ENCODE assay signal across 9 mouse cellular contexts in genomic region chr4:135801543-135801942, GRCm38 (mm10). TPM values are rescaled to one million over a fixed set of nuclear protein-coding genes. Genes with fewer than 3 reads are reported as not detected.
DNase-seq lines count a peak whose midpoint lies in the region; ATAC-seq lines count a peak whose summit lies in the region.
"Had no signal": no experiment of that assay in that cellular context is flagged by ENCODE, and none has a peak within 500 bp of the region (broad histone marks: within the 10 kb centered on the region; RNA-seq: fewer than 3 reads in every experiment).

No protein-coding gene starts in this region.

- no peaks in the 10 kb centered on the region for H3K9me3 ChIP-seq in embryonic facial prominence, embryonic 10.5 days
- no peaks in the 10 kb centered on the region for H3K9me3 ChIP-seq in heart, embryonic 10.5 days
- 0 out of 2 replicates have a peak, but pooled peaks cover 4% of the 10 kb centered on the region for H3K9me3 ChIP-seq in liver, embryonic 15.5 days (replicated peaks)

- H3K4me3 ChIP-seq in embryonic facial prominence, embryonic 10.5 days = no peak overlapping the region
- no peak overlapping the region for H3K4me3 ChIP-seq in heart, embryonic 10.5 days
- H3K4me3 ChIP-seq in liver, embryonic 15.5 days (replicated peaks) = no peak overlapping the region

- DNase-seq in CD4-positive, CD25-positive, alpha-beta regulatory T cell, adult 2 months (ENCODE audit: low read depth, low spot score) = peak; percentile 87
- peak; percentile 91 for DNase-seq in adrenal gland, postnatal 25 days
- peak; percentile 90 for DNase-seq in embryonic facial prominence, embryonic 10.5 days (ENCODE audit: low spot score)
- DNase-seq in heart, embryonic 10.5 days (ENCODE audit: low spot score) = peak; percentile 93
- DNase-seq in kidney, postnatal 36 days = peak; percentile 95 to 96
- DNase-seq in ovary, postnatal 14 days (ENCODE audit: low spot score) = peak; percentile 96
- peak; percentile 51 to 83 for DNase-seq in thymus, postnatal 10 days (ENCODE audit: low spot score in 2 of 2)

- H3K27me3 ChIP-seq in embryonic facial prominence, embryonic 10.5 days (replicated peaks; ENCODE audit: low read depth, poor library complexity, severe bottlenecking) = peaks cover 4% of the 10 kb centered on the region; the same call in 1 of the 2 replicates
- peaks cover 4% of the 10 kb centered on the region; the same call in 1 of the 2 replicates for H3K27me3 ChIP-seq in heart, embryonic 10.5 days (ENCODE audit: insufficient read depth, poor library complexity, severe bottlenecking)
- H3K27me3 ChIP-seq in liver, embryonic 15.5 days = 0 out of 2 replicates have a peak, but pooled peaks cover 7% of the 10 kb centered on the region

- ATAC-seq in liver, embryonic 15.5 days (ENCODE audit: insufficient read depth) = peak; percentile 47

- peaks cover 21% of the 10 kb centered on the region for H3K4me1 ChIP-seq in embryonic facial prominence, embryonic 10.5 days
- H3K4me1 ChIP-seq in heart, embryonic 10.5 days = peaks cover 18% of the 10 kb centered on the region
- H3K4me1 ChIP-seq in liver, embryonic 15.5 days (replicated peaks) = peaks cover 16% of the 10 kb centered on the region

- no peaks in the 10 kb centered on the region for H3K36me3 ChIP-seq in embryonic facial prominence, embryonic 10.5 days (replicated peaks)
- no peaks in the 10 kb centered on the region for H3K36me3 ChIP-seq in heart, embryonic 10.5 days
- H3K36me3 ChIP-seq in liver, embryonic 15.5 days (replicated peaks) = no peaks in the 10 kb centered on the region

- no peak overlapping the region for H3K9ac ChIP-seq in liver, embryonic 15.5 days

- no peak overlapping the region for H3K27ac ChIP-seq in embryonic facial prominence, embryonic 10.5 days (replicated peaks)
- no peak overlapping the region for H3K27ac ChIP-seq in heart, embryonic 10.5 days
- H3K27ac ChIP-seq in liver, embryonic 15.5 days (replicated peaks) = no peak overlapping the region
- H3K27ac ChIP-seq: macrophage had no signal

- 24% methylated on average over 8 of the region's 8 CpGs for WGBS in embryonic facial prominence, embryonic 10.5 days
- 24% methylated on average over 8 of the region's 8 CpGs for WGBS in heart, embryonic 10.5 days
- WGBS in liver, embryonic 15.5 days (ENCODE audit: insufficient replicate concordance) = 18% methylated on average over 8 of the region's 8 CpGs

- H3K4me2 ChIP-seq in liver, embryonic 15.5 days = no peak overlapping the region

RNA-seq across cellular contexts. Expression of gene Myom3, which starts 42.0 kb away (rescaled TPM):
- 0.48 and 0.64 TPM in 2 replicates for total RNA-seq in adrenal gland, postnatal 25 days (2021)
- polyA plus RNA-seq in embryonic facial prominence, embryonic 10.5 days (2016; fragmentation: Nextera tagmentation; extraction: Ambion mirVana) = not detected in 2 replicates
- 0.05 TPM in 1 of 2 replicates, not detected in the other for polyA plus RNA-seq in heart, embryonic 10.5 days (2016; fragmentation: Nextera tagmentation; extraction: Ambion mirVana)
- 0.36 and 0.63 TPM in 2 replicates for polyA plus RNA-seq in liver, embryonic 15.5 days (2015; fragmentation: Nextera tagmentation; extraction: Ambion mirVana)

RNA-seq across cellular contexts. Expression of gene Srsf10, which starts 54.0 kb away (rescaled TPM):
- 125 and 168 TPM in 2 replicates for total RNA-seq in adrenal gland, postnatal 25 days (2021)
- polyA plus RNA-seq in embryonic facial prominence, embryonic 10.5 days (2016; fragmentation: Nextera tagmentation; extraction: Ambion mirVana) = 377 and 383 TPM in 2 replicates
- polyA plus RNA-seq in heart, embryonic 10.5 days (2016; fragmentation: Nextera tagmentation; extraction: Ambion mirVana) = 188 and 227 TPM in 2 replicates
- 87.2 and 90.0 TPM in 2 replicates for polyA plus RNA-seq in liver, embryonic 15.5 days (2015; fragmentation: Nextera tagmentation; extraction: Ambion mirVana)
